Mouse (Mus musculus): ENCODE measurements at regions not wholly inside any gene's neighbourhood (a gene's known extent, or its start where the extent isn't known, plus 50 kb on each side); places are given as distances from the start of the nearest gene placed in this dataset.

DNA sequence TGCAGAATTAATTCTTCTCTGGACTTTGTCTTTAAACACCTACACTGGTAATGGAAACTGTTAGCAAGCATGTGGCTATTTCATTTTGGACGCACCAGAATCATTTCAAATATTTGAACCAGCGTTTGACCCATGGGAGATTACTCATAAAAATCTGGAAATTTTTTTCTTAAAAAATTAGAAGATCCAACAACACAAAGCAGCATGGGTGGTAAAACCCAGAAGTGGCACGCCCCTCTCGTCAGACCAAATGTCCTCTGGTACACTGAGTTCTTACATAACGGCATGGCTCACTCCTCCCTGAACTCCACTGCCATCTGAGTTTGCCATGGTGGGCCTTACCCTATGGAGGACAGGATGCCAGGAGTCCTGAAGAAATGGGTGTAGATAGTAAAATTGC is 166.3 kb upstream of the Clint1 start:
- TF ChIP-seq CTCF (IDR thresholded peaks at IDR 0.05; ENCODE audit: insufficient read depth, low read depth, low read length) (no peak), POLR2A (IDR thresholded peaks at IDR 0.05; ENCODE audit: insufficient read depth, low read depth, low read length) (no peak)
